Mouse (Mus musculus) ES-Bruce4 (cell line): ENCODE results near the gene Sgta. TPM values are rescaled to one million over a fixed set of nuclear protein-coding genes. Genes with fewer than 3 reads are reported as not detected.
A peak's percentile ranks its signal among the peaks of the same experiment; 100 is the strongest.

Experiments
- H3K27ac ChIP-seq: 2 replicates; pipeline ENCODE4 v1.5.1; 2012; ENCODE audit warnings: low read length, inconsistent platforms; ENCODE audit not compliant: insufficient read depth
- H3K27me3 ChIP-seq: 2 replicates; pipeline ENCODE4 v1.6.1; 2012; ENCODE audit warnings: mild to moderate bottlenecking, low read length, inconsistent platforms; ENCODE audit not compliant: control insufficient read depth, poor library complexity, insufficient read depth, severe bottlenecking
- H3K36me3 ChIP-seq: 2 replicates; pipeline ENCODE4 v1.6.1; 2012; ENCODE audit warnings: inconsistent platforms, mild to moderate bottlenecking, low read length, moderate library complexity; ENCODE audit not compliant: control insufficient read depth, poor library complexity, insufficient read depth, severe bottlenecking
- H3K4me1 ChIP-seq: one replicate; pipeline ENCODE4 v1.8.1; 2011; ENCODE audit warnings: low read length; ENCODE audit not compliant: control insufficient read depth, insufficient read depth
- H3K4me3 ChIP-seq: 2 replicates; pipeline ENCODE4 v1.5.1; 2011; ENCODE audit warnings: low read depth, mild to moderate bottlenecking, low read length
- H3K9ac ChIP-seq: 2 replicates; pipeline ENCODE4 v1.6.1; 2012; ENCODE audit warnings: low read depth, mild to moderate bottlenecking, inconsistent platforms; ENCODE audit not compliant: poor library complexity, severe bottlenecking
- H3K9me3 ChIP-seq: replicated peaks from 2 replicates; pipeline ENCODE4 v1.6.1; 2012; ENCODE audit warnings: mild to moderate bottlenecking, low read length, inconsistent platforms; ENCODE audit not compliant: control insufficient read depth, poor library complexity, insufficient read depth, severe bottlenecking
- CTCF ChIP-seq: IDR thresholded peaks from one replicate; pipeline ENCODE4 v1.8.1; 2011; ENCODE audit warnings: low read depth, low read length
- EP300 ChIP-seq: IDR thresholded peaks from 2 replicates; pipeline ENCODE4 v1.6.1; 2011; ENCODE audit warnings: low read depth, low read length; ENCODE audit not compliant: insufficient read depth
- POLR2A ChIP-seq: IDR thresholded peaks from one replicate; pipeline ENCODE4 v1.8.1; 2011; ENCODE audit warnings: low read length; ENCODE audit not compliant: insufficient read depth
- polyA plus RNA-seq: library from polyadenylated mRNA; stranded (reverse); fragments of >200 nt; gene quantifications from 2 replicates; pipeline ENCODE4 v1.2.4, GENCODE M21; 2011; ENCODE audit warnings: low read depth; ENCODE audit not compliant: missing spikeins, insufficient read depth, insufficient read length

Gene Sgta
- polyA plus RNA-seq, 1 experiment: 110 TPM

DNA sequence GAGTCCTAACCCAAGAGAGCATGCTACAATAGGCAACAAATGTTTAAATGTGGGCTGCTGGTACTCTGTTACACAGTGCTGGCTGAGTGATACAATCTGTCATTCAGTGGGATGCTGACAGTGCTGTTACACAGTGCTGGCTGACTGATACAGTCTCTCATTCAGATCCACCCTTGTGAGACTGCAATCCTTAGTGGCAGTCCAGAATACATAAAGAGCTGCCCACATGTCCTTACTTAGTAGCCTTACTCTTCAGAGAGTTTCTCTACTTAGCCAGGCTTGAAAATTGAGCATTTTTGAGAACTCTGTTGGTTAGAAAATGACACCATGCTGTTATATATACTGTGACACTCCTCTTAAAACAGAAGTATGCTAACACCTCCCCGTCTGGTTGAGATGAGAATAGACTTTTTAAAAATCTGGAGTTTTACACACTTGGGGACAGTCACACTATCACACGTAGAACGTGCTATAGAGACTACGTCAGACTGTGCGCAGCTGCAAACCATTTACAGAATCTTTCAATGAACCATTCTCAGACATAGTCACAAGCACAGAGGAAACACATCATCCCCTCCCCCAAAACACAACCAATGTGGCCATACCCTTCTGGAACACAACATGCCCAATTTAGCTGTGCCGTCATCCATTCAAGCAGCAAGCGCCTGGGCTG is 53.8 kb downstream of the Sgta start:
- H3K4me3 ChIP-seq: no peak overlapping the region
- H3K27ac ChIP-seq: no peak overlapping the region
- no peaks in the 10 kb centered on the region for H3K36me3 ChIP-seq
- H3K27me3 ChIP-seq: no peaks in the 10 kb centered on the region
- no peaks in the 10 kb centered on the region for H3K9me3 ChIP-seq
- H3K9ac ChIP-seq: no peak overlapping the region
- TF ChIP-seq EP300 (no peak), POLR2A (no peak), CTCF (no peak)
- no peaks in the 10 kb centered on the region for H3K4me1 ChIP-seq

DNA sequence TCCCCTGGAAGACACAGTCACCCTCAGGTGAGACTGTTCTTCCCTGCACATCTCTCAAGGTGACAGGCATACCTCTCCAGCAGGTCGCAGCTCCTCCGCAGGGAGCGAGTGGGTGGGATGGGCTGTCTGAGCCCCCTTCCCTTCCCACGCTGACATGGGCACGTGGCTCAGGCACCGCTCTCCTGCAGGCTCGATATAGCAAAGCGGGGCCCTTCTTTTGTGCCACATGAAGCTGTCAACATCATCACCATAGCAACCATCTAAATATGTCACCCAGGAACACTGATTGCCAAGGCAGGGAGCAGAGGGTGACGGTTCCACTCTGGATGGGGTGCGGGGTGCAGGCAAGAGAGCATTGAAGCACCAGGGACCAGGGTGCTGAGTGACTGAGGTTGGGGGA is 58.8 kb downstream of the Sgta start:
- no peak for TF ChIP-seq CTCF
- no peak for TF ChIP-seq POLR2A
- no peak for TF ChIP-seq EP300
- Histone ChIP-seq H3K27me3 (no peaks in the 10 kb centered on the region), H3K9me3 (no peaks in the 10 kb centered on the region), H3K36me3 (no peaks in the 10 kb centered on the region), H3K4me3 (no peak overlapping the region), H3K4me1 (peaks cover 5% of the 10 kb centered on the region), H3K27ac (no peak overlapping the region), H3K9ac (no peak overlapping the region)

DNA sequence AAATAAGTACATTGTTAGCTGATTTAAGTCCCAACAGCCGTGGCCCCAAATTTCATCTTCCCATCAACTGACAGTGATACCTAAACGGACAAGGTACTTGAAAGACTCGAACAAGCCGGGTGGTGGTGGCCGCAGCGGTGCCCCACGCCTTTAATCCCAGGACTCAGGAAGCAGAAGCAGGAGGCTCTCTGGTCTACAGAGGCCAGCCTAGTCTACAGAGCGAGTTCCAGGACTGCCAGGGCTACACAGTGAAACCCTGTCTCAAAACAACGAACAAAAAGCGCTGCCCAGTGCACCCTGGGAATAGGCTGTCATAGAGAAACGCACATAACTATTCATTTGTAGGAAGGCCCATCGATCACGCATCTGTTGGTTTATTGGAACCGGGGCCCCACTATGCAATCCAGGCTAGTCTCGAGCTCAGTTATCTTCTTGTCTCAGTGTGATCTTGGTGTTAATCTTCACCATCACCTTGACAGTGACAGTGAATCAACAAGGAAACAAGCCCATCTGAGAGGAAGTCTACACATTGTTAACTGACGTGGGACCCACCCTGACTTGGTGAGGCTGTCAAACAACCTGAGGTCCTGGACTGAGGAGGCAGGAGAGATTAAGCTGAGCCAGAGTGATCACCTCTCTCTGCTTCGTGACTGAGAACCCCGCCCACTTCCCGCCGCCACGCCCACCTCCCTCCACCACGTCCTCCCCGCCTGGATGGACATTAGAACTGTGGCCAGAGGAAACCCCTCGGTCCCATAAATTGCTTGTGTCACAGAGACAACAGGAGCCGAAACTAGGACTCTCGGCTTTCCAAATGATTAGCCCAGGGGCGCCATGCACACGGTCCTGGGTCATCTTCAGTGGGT is 59.6 kb downstream of the Sgta start:
- Histone ChIP-seq H3K27ac (no peak overlapping the region), H3K4me1 (peaks cover 5% of the 10 kb centered on the region), H3K9me3 (no peaks in the 10 kb centered on the region), H3K4me3 (no peak overlapping the region), H3K36me3 (no peaks in the 10 kb centered on the region), H3K27me3 (no peaks in the 10 kb centered on the region), H3K9ac (no peak overlapping the region)
- no peak for TF ChIP-seq CTCF
- no peak for TF ChIP-seq EP300
- no peak for TF ChIP-seq POLR2A

DNA sequence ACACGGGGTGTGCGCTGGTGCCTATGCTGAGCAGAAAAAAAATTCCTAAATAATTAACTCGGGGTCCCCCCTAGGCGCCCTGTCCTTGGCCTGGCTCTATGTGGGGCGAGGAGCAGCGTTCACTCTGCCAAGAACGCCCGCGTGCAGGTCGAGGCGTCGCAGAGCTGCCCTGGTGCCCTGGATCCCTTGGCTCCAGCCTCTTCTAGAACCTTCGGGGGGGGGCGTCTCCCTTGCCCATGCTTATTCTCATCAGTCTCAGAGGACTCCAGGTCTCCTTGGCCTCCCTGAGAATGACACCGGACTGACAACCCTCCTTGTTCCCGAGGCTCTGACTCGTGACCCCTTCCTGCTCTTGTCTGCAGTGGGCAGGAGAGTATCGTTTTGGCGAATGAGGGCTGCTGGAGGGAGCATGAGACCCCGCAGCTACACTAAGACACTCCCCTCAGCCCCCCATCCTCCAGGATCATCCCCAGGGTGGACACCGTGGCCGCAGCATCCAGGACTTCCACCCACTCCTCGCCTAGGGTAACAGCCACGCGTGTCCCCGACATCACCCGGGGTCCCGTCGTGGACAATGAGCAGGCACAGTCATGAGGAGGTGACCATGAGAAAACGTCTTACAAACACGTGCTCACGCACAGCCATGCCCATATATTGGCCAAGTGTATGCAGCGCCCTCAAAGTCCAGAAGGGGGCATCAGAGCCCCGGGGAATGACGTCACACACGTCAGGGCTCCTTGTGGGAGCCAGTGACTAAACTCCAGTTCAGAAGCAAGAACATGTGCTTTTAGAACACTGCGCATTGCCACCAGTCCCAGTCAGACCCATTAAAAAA is 60.4 kb downstream of the Sgta start:
- Histone ChIP-seq H3K9me3 (no peaks in the 10 kb centered on the region), H3K36me3 (no peaks in the 10 kb centered on the region), H3K4me1 (peaks cover 5% of the 10 kb centered on the region), H3K9ac (no peak overlapping the region), H3K27ac (no peak overlapping the region), H3K27me3 (no peaks in the 10 kb centered on the region), H3K4me3 (no peak overlapping the region)
- TF ChIP-seq CTCF (peak; percentile 93), POLR2A (no peak), EP300 (0 out of 2 replicates have a peak, but pooled peaks have one; percentile 20)

DNA sequence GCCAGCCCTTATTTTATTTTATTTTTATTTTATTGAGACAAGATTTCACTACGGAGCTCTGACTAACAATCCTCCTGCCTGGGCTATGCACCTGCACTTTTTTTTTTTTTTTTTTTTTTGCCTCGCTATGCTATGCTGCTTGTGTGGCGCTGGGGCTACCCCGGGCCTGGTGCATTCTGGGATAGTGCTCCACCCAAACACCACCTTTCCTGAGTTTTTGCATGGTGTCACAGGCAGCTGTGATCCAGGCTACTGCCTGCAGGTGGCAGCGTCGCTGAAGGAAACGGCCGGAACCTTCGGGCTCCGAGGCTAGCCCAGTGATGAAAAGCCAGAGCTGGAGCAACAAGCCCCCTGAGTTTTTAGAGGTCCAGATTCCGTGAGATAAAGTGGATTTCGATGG is 61.2 kb downstream of the Sgta start:
- TF ChIP-seq CTCF (peak; percentile 90), POLR2A (no peak), EP300 (peak; percentile 68; the same call in 1 of the 2 replicates)
- H3K27me3 ChIP-seq: no peaks in the 10 kb centered on the region

More for the DNA sequence above, 61.2 kb downstream of the Sgta start:
- Histone ChIP-seq H3K4me1 (peaks cover 5% of the 10 kb centered on the region), H3K9ac (no peak overlapping the region), H3K9me3 (no peaks in the 10 kb centered on the region), H3K4me3 (no peak overlapping the region), H3K36me3 (no peaks in the 10 kb centered on the region), H3K27ac (no peak overlapping the region)
